Mouse (Mus musculus) T-cell, adult 2 months (primary cell): ENCODE results near the gene Pycr2.
"Not testable (repeated sequence)": the region's sequence is repeated elsewhere in the genome, so short reads cannot be mapped to it uniquely, and the experiment has no call there.

Experiments
- DNase-seq: peaks from one replicate; pipeline ENCODE4 v3.0.0; 2022; ENCODE audit warnings: low spot score

The Pycr2 gene

DNA sequence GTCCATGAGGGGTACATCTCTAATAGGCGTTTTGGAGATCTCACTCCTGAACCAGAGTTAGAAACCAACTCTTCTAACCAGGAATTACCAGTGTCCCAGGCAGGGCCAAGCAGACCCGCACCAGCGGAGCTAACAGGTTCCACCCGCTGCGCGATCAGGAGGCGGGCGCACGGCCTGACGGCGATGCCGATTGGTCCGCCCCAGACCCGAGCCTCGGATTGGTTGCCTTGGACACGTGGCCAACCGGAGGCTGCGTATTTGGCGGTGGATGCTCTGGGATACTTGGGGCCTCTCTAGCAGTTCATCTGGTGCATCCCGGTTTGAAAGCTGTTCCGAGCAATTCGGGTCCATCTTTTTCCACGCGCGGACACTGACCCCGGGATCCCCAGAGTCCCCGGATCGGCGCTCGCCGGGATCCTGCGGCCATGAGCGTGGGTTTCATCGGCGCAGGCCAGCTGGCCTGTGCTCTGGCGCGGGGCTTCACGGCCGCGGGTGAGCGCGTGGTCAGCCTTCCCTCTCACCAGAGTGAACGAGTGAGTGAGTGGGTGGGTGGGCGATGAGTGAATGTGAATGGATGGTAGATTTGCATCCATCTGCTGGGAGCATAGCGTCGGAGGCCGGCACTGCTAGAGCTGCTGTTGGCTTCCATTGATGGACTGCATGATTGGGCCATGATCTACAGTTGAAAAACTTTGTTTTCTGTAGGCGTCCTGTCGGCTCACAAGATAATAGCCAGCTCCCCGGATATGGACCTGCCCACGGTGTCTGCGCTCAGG, at the start of gene Pycr2:
TSS of gene Pycr2 (plus strand) at position 255 of the 776 bp plus-strand sequence.
- DNase-seq, result peak; percentile 90

- no peak for DNase-seq
These were observed 45.3 kb upstream of the Pycr2 start for GRCm38 (mm10) chr1:180858763-180859162.

- DNase-seq, result no peak
These were observed 44.1 kb upstream of the Pycr2 start for GRCm38 (mm10) chr1:180860030-180860429.

- DNase-seq, result peak; percentile 28
These were observed 40.5 kb upstream of the Pycr2 start for GRCm38 (mm10) chr1:180863606-180864005.

- no peak for DNase-seq
These were observed 38.1 kb upstream of the Pycr2 start for GRCm38 (mm10) chr1:180866001-180866400.

DNA sequence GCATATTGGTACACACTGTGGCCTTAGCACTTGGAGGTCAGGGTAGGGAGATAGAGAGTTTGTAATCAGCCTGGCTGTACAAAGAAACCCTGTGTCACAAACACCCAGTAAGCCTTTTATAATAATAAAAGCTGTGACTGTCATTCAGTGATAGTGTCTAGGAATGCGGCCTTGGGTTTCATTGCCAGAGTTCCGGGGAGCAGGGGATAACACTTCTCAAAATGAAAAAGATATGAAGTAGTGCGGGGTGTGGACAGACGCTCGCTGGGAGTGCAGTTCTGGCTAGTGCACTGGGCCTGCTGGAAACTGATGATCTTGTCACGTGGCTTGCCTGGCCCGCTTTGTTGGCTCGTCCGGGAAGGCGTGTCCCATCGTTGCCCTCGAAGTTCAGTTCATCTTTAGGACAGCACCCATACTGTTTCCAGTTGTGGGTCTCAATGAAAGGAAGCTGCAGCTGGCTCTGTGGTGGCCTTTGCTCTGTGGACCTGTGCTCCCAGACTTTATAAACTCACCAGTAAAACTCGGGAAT, 33.9 kb upstream of the Pycr2 start:
- no peak for DNase-seq

- DNase-seq, result peak; percentile 72
These were observed 30.1 kb upstream of the Pycr2 start for GRCm38 (mm10) chr1:180873861-180874484.

DNA sequence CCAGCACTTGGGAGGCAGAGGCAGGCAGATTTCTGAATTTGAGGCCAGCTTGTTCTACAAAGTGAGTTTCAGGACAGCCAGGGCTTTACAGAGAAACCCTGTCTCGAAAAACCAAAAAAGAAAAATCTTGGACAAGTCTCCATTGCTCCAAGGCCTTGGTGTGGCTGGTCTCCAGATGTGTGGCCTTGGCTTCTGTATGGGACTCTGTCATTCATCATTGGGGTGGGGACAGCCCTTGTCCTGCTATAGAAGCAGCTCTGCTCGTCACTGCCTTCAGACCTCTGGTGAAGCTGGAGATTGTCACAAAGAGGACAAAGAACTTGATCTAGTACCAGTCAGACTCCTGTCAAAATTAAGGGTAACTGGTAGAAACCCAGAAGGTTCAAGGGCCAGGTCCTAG, 29.5 kb upstream of the Pycr2 start:
- no peak for DNase-seq

DNA sequence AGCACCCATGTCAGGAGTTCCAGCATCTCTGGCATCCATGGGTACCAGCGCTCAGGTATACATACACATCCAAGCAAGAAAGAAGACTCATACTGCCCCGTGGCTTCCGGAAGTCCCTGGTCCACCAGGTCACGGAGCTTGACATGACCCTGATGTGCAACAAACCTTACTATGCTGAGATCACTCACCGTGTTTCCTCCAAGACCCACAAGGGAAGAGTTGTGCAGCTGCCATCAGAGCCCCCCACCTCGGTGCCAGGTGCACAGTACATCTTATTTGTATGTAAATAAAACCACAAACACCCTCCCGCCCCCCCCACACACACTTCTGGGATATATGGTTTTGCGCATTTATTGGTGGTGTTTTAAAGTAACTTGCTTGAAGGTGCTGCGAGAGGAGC, 29.0 kb upstream of the Pycr2 start:
- no peak for DNase-seq

GRCm38 (mm10) chr1:180877466-180877865, 26.6 kb upstream of the Pycr2 start:
- no peak for DNase-seq

DNA sequence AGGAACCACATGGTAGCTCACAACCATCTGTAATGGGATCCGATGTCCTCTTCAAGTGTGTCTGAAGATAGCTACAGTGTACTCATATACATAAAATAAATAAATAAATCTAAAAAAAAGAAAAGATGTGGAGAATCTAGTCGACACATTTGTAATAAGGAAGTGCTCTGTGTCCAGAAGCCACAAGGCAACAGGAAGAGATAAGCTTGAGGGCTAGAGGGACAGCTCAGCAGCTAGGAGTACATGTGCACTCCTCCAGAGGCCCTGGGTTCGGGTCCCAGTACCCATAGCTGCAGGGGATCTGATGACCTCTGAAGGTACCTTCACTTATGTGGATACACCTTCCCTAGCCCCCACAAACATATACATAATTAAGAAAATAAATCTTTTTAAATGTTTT, 22.3 kb upstream of the Pycr2 start:
- no peak for DNase-seq

DNA sequence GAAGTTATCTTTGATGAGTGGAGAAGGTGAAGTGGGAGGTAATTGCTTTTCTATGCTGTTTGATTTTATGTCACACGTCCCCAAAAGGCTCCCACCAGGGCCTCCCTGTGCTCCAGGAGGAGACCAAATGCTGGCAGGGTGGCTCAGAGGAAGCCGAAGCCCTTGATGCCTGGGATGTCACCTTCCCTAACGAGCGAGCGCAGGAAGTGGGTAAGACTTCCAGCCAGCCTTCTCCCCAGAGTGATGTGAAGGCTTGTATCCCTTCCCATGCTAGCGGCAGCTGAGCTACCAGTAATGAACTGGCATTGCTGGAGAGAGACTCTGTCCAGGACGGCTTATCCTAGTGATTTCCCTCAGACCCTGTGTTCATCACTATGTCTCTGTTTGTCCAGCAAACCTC, 20.4 kb upstream of the Pycr2 start:
- no peak for DNase-seq

DNA sequence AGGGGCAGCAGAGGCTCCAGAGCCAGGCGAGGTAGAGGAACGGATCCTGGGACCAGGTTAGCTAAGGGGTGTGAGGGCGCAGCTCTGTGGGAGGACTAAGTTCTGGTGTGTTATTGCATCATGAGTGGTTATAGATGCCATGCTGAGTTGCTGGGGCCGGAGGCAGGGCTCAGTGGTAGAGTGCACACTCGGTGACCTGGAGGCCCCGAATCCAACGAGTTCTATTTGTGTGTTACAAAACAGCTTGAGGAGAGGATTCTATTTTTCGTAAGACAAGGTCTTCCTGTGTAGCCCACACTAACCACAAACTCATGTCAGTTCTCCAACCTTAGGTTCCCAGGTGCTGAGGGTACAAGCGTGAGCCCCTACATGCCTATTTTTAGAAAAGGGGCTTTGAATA, 19.6 kb upstream of the Pycr2 start:
- DNase-seq, result peak; percentile 62

- peak; percentile 20 for DNase-seq
These were observed 15.5 kb upstream of the Pycr2 start for GRCm38 (mm10) chr1:180888556-180889042.

- DNase-seq, result no peak
These were observed 14.9 kb upstream of the Pycr2 start for GRCm38 (mm10) chr1:180889172-180889571.

DNA sequence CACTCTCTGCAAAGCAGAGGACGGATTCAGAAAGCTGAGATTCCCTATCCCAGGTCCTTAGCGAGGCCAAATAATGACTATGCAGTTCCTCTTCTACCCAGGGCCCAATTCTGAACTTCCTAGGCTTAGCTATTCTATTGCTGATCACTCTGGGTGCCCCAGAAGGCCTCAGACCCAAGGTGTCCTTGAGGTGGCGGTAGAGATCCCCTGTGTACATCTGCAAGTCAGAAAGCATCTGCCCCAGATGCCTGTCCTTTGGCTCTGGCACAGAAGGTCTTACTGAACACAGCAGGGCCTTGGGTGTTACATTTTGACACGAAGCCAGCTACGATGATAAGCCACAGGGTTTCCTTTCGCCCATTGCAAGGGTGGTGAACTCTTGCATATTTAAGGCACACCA, 14.3 kb upstream of the Pycr2 start:
- peak; percentile 45 for DNase-seq

DNA sequence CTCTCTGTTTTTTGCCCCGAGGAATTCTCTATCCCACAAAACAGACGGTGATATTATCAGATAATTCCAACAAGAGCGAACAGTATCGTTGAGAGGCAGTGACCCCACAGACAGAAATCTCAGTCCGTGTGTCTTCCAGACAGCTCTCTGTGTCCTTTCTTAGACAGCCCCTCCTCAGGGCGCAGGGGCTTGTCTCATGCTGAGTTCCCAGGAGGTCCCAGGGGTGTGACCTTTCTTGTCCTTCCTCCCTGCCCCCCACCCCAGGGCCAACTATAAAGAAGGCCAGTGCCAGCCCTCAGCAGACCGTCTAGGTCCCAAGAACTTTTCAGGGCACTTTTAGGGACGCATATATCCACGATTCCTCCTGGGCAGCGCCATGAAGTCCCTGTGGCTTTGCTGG, 11.3 kb upstream of the Pycr2 start, which contains the start of gene Lefty2:
TSS of gene Lefty2 (plus strand) at position 301 of the 400 bp plus-strand sequence.
- DNase-seq, result no peak

DNA sequence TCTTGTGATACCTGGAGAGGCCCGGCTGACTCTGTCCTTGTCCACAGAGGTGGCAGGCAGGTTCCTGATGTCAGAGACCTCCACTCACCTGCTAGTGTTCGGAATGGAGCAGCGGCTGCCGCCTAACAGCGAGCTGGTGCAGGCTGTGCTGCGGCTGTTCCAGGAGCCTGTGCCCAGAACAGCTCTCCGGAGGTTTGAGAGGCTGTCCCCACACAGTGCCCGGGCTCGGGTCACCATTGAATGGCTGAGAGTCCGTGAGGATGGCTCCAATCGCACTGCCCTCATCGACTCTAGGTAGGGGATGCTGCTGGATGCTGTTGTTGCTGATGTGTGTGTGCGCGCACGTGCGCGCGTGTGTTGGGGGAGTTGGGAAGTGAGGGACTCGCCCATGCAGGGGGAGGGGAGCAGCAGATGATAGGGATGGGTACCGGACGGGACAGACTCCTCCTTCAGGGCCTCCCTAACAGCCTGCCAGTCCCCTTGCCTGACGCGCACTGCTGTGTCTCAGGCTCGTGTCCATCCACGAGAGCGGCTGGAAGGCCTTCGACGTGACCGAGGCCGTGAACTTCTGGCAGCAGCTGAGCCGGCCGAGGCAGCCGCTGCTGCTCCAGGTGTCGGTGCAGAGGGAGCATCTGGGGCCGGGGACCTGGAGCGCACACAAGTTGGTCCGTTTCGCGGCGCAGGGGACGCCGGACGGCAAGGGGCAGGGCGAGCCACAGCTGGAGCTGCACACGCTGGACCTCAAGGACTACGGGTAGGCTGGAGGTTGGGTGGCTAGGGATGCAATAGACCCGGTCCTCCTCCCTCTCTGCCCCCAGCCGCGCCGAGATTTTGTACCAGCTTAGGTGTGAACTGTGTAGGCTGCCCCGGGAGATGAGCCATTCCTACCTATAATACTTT, 9.8 kb upstream of the Pycr2 start:
- DNase-seq, result not testable (repeated sequence)

DNA sequence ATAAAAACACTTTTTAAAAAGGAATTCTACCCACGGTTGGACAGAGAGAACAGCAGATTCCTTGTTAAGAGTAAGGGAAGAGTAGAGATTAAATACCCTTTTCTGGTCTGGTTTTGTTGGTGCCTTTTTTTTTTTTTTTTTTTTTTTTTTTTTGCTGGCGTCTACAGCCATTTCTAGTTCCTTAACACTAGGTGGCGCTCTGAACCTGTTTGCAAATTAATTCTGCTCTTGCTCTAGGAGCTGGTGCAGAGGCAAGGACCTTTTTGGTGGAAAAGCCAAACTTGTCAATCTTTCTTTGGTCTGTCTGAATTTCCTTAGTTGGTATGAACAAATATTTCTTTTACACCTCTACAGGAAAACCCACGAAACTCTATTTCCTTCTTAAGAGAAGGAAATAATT, 3.0 kb upstream of the Pycr2 start:
- peak; percentile 59 for DNase-seq

GRCm38 (mm10) chr1:180902915-180903314, 1.2 kb upstream of the Pycr2 start:
- DNase-seq, result no peak

DNA sequence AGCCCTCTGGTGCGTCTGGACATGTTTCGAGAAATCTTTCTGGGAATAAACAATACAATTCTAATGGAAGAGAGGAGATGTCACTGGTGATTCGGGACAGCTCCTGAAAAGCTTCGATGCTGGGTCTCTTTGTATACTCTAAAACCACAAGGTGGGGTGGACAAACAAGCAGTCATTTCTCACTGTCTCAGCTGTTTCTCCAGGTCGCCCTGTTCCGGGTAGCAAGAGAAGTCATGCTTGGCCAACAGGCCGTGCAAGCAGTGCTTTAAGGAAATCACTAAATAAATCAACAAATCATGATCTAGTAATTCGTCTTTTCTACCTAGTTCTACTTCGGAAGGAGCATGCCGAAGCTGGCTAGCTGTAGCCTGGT, 441 bp upstream of the Pycr2 start:
- no peak for DNase-seq

DNA sequence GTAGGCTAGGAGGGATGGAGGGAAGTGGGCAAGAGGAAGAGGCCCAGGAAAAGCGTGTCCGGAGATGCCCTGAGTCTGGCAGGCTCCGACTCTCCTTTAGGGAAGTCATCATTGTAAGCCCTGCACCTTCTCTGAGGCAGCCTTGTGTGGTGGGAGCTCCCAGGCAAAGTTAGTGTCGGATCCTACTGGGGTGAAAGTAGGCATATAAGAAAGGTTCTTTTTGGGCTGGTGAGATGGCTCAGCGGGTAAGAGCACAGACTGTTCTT, 655 bp downstream of the Pycr2 start:
- no peak for DNase-seq

DNA sequence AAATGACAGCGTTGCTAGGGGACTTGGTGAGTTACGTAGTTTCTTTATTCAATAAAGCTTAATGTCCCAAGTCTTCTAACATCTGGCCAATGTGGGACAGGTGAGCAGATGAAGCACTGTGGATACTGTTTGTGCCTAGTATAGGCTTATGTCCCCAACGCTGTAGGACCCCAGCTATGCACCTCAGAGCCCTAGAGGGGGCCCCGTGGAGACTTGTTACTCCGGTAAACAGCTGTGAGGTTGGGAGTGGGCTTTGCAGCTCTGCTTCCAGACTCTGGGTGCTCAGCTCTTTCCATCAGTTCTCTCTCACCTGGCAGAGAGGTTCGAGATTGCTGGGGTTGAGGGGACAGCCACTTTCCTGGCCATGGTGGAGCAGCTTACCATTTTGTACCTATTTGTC, 1.2 kb downstream of the Pycr2 start:
- DNase-seq, result no peak
